Mouse (Mus musculus): ENCODE results near the gene Uxs1.

Gene Uxs1

DNA sequence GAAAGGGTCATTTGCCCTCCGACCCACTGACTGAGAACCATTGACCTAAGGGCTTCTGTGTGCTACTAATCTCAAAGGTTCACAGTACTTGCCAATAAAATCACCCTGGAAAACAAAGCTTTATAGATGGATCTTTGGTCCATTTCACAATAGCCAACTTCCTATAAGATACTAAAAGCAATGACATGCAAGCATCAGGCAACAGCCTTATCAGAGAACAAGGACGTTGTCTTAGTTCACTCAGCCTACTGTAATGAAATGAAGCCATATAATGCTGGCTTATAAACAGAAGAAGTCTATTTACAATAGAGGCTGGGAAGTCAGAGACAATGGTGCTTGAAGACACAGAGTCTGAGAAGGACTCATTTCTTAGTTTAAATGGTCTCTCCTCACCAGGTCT, 37.8 kb downstream of the Uxs1 start:
- no peak for DNase-seq

DNA sequence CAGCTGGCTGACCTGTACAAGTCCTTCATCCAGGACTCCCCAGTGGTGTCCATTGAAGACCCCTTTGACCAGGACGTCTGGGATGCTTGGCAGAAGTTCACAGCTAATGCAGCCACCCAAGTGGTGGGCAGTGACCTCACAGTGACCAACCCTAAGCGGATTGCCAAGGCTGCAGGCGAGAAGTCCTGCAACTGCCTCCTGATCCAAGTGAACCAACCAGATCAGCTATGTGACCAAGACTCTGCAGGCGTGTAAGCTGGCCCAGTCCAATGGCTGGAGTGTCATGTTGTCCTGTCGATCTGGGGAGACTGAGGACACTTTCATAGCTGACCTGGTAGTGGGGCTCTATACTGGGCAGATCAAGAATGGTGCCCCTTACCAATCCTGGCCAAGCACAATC, 40.9 kb downstream of the Uxs1 start:
- no peak for DNase-seq

DNA sequence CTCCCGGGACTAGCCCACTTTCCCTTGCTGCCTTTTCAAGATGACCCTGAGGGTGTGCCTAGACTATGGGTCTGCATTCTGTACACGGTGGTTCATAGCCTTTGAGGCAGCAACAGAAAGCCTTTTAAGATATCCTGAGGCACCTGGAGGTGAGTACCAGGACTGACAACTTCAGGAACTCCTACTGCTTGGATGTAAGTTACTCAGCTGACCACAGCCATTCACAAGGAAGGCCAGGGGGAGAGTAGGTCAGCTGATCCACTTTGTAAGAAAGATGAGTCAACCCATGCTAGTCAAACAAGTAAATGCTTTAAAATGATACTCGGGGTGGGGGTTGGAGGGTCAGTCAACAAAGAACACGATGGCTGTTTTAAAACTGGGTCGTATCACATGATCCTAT, 42.3 kb downstream of the Uxs1 start:
- DNase-seq = no peak

- no peak for DNase-seq
Measured at GRCm38 (mm10) chr1:43783186-43783585, 44.4 kb downstream of the Uxs1 start.

DNA sequence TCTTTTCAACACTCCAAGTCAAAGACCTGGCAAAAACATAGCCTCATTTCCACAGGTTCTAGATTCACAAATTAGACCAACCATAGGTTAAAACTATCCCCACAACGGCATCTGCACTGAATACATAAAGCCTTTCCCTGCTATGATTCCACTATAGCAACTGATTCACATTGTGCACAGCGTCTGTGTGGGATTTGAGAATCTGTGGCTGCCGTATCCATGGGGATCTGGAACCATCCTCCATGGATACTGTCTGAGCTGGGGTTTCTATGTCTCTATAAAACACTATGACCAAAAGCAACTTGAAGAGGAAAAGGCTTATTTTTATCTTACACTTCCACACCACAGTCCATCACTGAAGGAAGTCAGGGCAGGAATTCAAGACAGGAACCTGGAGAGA, 44.9 kb downstream of the Uxs1 start:
- DNase-seq = no peak

GRCm38 (mm10) chr1:43781672-43782071, 45.9 kb downstream of the Uxs1 start:
- no peak for DNase-seq

GRCm38 (mm10) chr1:43781195-43781594, 46.4 kb downstream of the Uxs1 start:
- DNase-seq = no peak

- peak; percentile 32 for DNase-seq
Measured at GRCm38 (mm10) chr1:43776106-43776505, 51.5 kb downstream of the Uxs1 start.

DNA sequence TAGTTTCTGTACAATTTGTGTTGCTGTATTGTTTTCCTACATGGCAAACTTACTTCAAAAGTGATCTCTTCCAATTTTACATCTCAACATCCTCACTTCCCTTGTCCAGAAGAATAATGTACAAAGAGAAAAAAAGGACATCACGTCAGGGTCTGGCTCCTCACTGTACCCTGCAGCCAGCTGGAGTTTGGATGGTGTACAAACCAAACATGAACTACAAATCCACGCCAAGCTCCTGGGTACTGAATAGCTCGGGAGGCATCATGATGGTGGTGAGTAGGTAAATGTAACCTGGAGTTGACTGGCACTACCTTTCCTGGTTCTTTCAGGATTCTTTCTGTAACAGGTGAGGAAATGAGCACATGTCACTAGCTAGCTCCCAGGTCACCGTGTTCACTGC, 53.5 kb downstream of the Uxs1 start:
- no peak for DNase-seq

GRCm38 (mm10) chr1:43772694-43773093, 54.9 kb downstream of the Uxs1 start:
- no peak for DNase-seq

- DNase-seq = no peak
Measured at GRCm38 (mm10) chr1:43770032-43770431, 57.6 kb downstream of the Uxs1 start.

DNA sequence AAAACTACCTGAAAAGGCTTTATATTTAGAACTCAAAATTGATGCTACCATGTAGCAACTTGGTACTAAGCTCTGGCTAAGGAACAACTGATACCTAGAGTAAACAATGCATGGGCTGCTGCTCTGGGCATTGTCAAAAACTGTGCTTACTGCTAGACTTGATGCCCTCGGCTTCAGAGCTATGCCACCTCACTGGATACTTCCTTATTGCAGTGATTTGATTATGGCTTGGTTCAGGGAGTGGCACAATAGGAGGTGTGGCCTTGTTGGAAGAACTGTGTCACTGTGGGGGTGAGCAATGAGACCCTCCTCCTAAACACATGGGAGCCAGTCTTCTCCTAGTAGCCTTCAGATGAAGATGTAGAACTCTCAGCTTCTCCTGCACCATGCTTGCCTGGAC, 58.3 kb downstream of the Uxs1 start:
- no peak for DNase-seq

GRCm38 (mm10) chr1:43768385-43768990, 59.1 kb downstream of the Uxs1 start:
- no peak for DNase-seq

DNA sequence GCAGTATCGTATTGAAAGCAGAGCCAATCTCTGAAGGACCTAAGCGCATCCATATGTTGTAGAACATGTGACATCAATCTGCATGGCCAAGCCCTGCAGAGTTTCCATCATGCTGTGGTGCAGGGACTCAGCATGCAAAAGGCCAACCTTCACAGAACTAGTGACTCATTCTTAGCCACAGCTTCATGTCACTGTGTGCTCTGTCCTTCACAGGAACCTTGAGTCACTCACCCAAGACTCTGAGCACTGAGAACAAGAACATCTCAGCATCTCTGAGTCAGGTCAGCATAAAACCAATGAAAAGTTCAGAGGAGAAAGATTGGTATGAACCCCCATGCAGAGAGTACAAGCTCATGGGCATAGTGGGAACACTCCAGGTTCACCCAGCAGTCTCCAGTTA, 61.3 kb downstream of the Uxs1 start:
- no peak for DNase-seq

DNA sequence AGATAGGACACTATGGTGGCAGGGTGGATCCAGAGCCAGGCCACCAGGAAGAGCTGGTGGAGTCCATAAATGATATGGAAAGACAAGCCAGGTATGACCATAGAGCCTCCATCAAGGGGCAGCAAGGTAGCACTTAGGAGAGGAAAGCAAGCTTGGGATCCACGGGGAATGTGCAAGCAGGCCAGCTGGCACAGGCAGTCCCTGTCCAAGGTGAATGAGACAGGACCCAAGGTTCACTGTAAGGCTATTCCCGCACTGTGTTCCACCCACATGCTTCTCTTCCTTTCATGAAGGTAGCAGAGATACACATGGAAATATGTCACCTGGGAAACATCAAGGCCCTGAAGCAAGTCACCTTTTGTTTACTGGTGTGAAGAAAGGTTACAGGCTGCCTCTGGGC, 63.1 kb downstream of the Uxs1 start:
- no peak for DNase-seq

- DNase-seq = no peak
Measured at GRCm38 (mm10) chr1:43760085-43760484, 67.5 kb downstream of the Uxs1 start.

GRCm38 (mm10) chr1:43754448-43755312, 72.9 kb downstream of the Uxs1 start:
- DNase-seq = no peak

DNA sequence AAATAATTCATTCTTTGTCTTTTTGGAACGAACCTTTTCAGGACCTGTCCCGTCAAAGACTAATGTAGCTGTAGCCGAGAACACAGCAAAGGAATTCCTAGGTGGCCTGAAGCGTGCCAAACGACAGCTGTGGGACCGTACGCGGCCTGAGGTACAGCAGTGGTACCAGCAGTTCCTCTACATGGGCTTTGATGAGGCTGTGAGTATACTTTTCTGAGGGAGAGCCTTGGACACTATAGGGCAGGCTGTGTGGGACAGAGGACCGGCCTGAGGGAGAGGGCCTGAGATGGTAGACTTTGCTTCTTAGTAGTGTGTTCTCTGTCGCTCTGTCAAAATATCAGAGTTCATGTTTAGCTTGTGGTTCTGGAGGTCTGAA, 89.1 kb downstream of the Uxs1 start:
- DNase-seq = no peak

- DNase-seq = peak; percentile 65
Measured at GRCm38 (mm10) chr1:43737812-43738518, 89.6 kb downstream of the Uxs1 start.

GRCm38 (mm10) chr1:43732657-43733056, 94.9 kb downstream of the Uxs1 start:
- DNase-seq = no peak

GRCm38 (mm10) chr1:43732100-43732499, 95.5 kb downstream of the Uxs1 start:
- no peak for DNase-seq

GRCm38 (mm10) chr1:43730491-43730924, 97.1 kb downstream of the Uxs1 start, which contains the start of gene 1500015O10Rik:
1500015O10Rik (plus strand) TSS chr1:43730602.
- peak; percentile 66 for DNase-seq

- DNase-seq = no peak
Measured at GRCm38 (mm10) chr1:43722459-43722858, 105.1 kb downstream of the Uxs1 start.

- no peak for DNase-seq
Measured at GRCm38 (mm10) chr1:43718793-43719192, 108.8 kb downstream of the Uxs1 start.

All from kidney, postnatal 14 days (tissue).